Mouse (Mus musculus): ENCODE results near the gene Cdkal1.

GRCm38 (mm10) chr13:29786984-29787383, 68.5 kb downstream of the Cdkal1 start:
- TF ChIP-seq CTCF (IDR thresholded peaks at IDR 0.05; ENCODE audit: control insufficient read depth, insufficient read depth, low read length) (no peak), POLR2A (IDR thresholded peaks at IDR 0.05; ENCODE audit: borderline replicate concordance, control insufficient read depth, low read depth, low read length) (no peak)
